Mouse (Mus musculus) hindbrain, embryonic 16.5 days (tissue): ENCODE measurements at regions not wholly inside any gene's neighbourhood (a gene's known extent, or its start where the extent isn't known, plus 50 kb on each side); places are given as distances from the start of the nearest gene placed in this dataset.

ENCODE experiments used
- ATAC-seq: fragments of 200-750 bp; cut with Nextera tagmentation; 2 replicates; pipeline ENCODE4 v1.8.0; 2017; ENCODE audit warnings: moderate TSS enrichment, moderate library complexity
- H3K27ac ChIP-seq: fragments of 300-500 bp; sonication (generic); 2 replicates; pipeline ENCODE4 v1.5.1; 2014; ENCODE audit warnings: low read depth, mild to moderate bottlenecking, control low read depth, low read length, moderate library complexity
- H3K27me3 ChIP-seq: fragments of 300-500 bp; sonication (generic); replicated peaks from 2 replicates; pipeline ENCODE4 v1.6.1; 2014; ENCODE audit warnings: low read length; ENCODE audit not compliant: control insufficient read depth, insufficient read depth
- H3K36me3 ChIP-seq: fragments of 300-500 bp; sonication (generic); 2 replicates; pipeline ENCODE4 v1.6.1; 2014; ENCODE audit warnings: mild to moderate bottlenecking, low read length, moderate library complexity, mixed read lengths; ENCODE audit not compliant: control insufficient read depth, insufficient read depth
- H3K4me1 ChIP-seq: fragments of 300-500 bp; sonication (generic); 2 replicates; pipeline ENCODE4 v1.6.1; 2014; ENCODE audit warnings: low read depth, low read length; ENCODE audit not compliant: control insufficient read depth, insufficient read depth
- H3K4me2 ChIP-seq: fragments of 300-500 bp; sonication (generic); 2 replicates; pipeline ENCODE4 v1.6.1; 2014; ENCODE audit warnings: mild to moderate bottlenecking, low read length, control low read depth, moderate library complexity
- H3K4me3 ChIP-seq: fragments of 300-500 bp; sonication (generic); 2 replicates; pipeline ENCODE4 v1.5.1; 2014; ENCODE audit warnings: mild to moderate bottlenecking, low read length, control low read depth, moderate library complexity
- H3K9ac ChIP-seq: fragments of 300-500 bp; sonication (generic); 2 replicates; pipeline ENCODE4 v1.6.1; 2014; ENCODE audit warnings: low read depth, mild to moderate bottlenecking, control low read depth, low read length, moderate library complexity
- H3K9me3 ChIP-seq: fragments of 300-500 bp; sonication (generic); 2 replicates; pipeline ENCODE4 v1.6.1; 2014; ENCODE audit warnings: mild to moderate bottlenecking, low read length, moderate library complexity; ENCODE audit not compliant: control insufficient read depth
- WGBS: fragments of 180-500 bp; shearing (Covaris S2); extraction: QIAGEN DNeasy Blood & Tissue Kit; methylation state at CpG from one replicate; pipeline ENCODE4 v1.1.7; 2014; 5-methylcytosine and 5-hydroxymethylcytosine counted together

- WGBS = 33% methylated on average over 4 of the region's 4 CpGs
- Histone ChIP-seq H3K4me2 (no peak overlapping the region), H3K27ac (no peak overlapping the region), H3K27me3 (no peaks in the 10 kb centered on the region), H3K9me3 (no peaks in the 10 kb centered on the region), H3K36me3 (no peaks in the 10 kb centered on the region), H3K9ac (no peak overlapping the region), H3K4me1 (no peaks in the 10 kb centered on the region), H3K4me3 (no peak overlapping the region)
- ATAC-seq = no peak; the same call in 1 of the 2 replicates
These were observed 300.7 kb downstream of the Mat2b start for GRCm38 (mm10) chr11:40394283-40394758.

GRCm38 (mm10) chr11:40380696-40381095 lies 314.3 kb downstream of the Mat2b start:
- Histone ChIP-seq H3K27ac (no peak overlapping the region), H3K4me2 (no peak overlapping the region), H3K27me3 (no peaks in the 10 kb centered on the region), H3K9ac (no peak overlapping the region), H3K36me3 (no peaks in the 10 kb centered on the region), H3K4me1 (no peaks in the 10 kb centered on the region), H3K4me3 (no peak overlapping the region), H3K9me3 (no peaks in the 10 kb centered on the region)
- WGBS = 67% methylated on average over 3 of the region's 3 CpGs
- no peak for ATAC-seq

- Histone ChIP-seq H3K4me1 (no peaks in the 10 kb centered on the region), H3K27me3 (no peaks in the 10 kb centered on the region), H3K27ac (no peak overlapping the region), H3K9me3 (no peaks in the 10 kb centered on the region), H3K9ac (no peak overlapping the region), H3K36me3 (no peaks in the 10 kb centered on the region), H3K4me2 (no peak overlapping the region), H3K4me3 (no peak overlapping the region)
- no peak for ATAC-seq
- WGBS = 94% methylated on average over 2 of the region's 2 CpGs
These were observed 323.3 kb downstream of the Mat2b start for GRCm38 (mm10) chr11:40371696-40372095.

GRCm38 (mm10) chr11:40366573-40366972 lies 328.4 kb downstream of the Mat2b start:
- Histone ChIP-seq H3K4me1 (no peaks in the 10 kb centered on the region), H3K9ac (no peak overlapping the region), H3K27ac (no peak overlapping the region), H3K4me3 (no peak overlapping the region), H3K4me2 (no peak overlapping the region), H3K36me3 (no peaks in the 10 kb centered on the region), H3K9me3 (no peaks in the 10 kb centered on the region), H3K27me3 (no peaks in the 10 kb centered on the region)
- ATAC-seq = no peak

- Histone ChIP-seq H3K4me2 (no peak overlapping the region), H3K27me3 (no peaks in the 10 kb centered on the region), H3K9ac (no peak overlapping the region), H3K36me3 (no peaks in the 10 kb centered on the region), H3K9me3 (no peaks in the 10 kb centered on the region), H3K27ac (no peak overlapping the region), H3K4me1 (no peaks in the 10 kb centered on the region), H3K4me3 (no peak overlapping the region)
- no peak for ATAC-seq
- WGBS = 9% methylated on average over 2 of the region's 2 CpGs
These were observed 332.3 kb downstream of the Mat2b start for GRCm38 (mm10) chr11:40362530-40363185.
